Mouse (Mus musculus) CH12.LX (cell line): ENCODE measurements at regions not wholly inside any gene's neighbourhood (a gene's known extent, or its start where the extent isn't known, plus 50 kb on each side); places are given as distances from the start of the nearest gene placed in this dataset.

Source experiments
- DNase-seq: peaks from one replicate; pipeline ENCODE4 v3.0.0-alpha.2; 2013; ENCODE audit errors: extremely low read depth
- H3K27ac ChIP-seq: 2 replicates; pipeline ENCODE4 v1.5.1; 2012; ENCODE audit warnings: low read depth, mild to moderate bottlenecking, control low read depth, moderate library complexity; ENCODE audit not compliant: insufficient read depth
- H3K27me3 ChIP-seq: replicated peaks from 2 replicates; pipeline ENCODE3; 2012; ENCODE audit warnings: inconsistent platforms
- H3K36me3 ChIP-seq, 2 experiments: replicated peaks in 1 of 2; 2 replicates each; pipeline versions ENCODE3 to v1.6.1; 2012; ENCODE audit warnings: inconsistent platforms in 1 of 2, low read length in 1 of 2, mild to moderate bottlenecking in 1 of 2, mixed read lengths in 1 of 2, moderate library complexity in 1 of 2; ENCODE audit not compliant: control insufficient read depth in 1 of 2, insufficient read depth in 1 of 2
- H3K4me1 ChIP-seq, 2 experiments: 2 replicates each; pipeline ENCODE4 v1.6.1; 2012; ENCODE audit warnings: inconsistent platforms in 1 of 2, moderate library complexity in 1 of 2; ENCODE audit not compliant: insufficient read depth in 2 of 2, control insufficient read depth in 1 of 2
- H3K4me2 ChIP-seq: 2 replicates; pipeline ENCODE4 v1.6.1; 2012; ENCODE audit warnings: low read depth, mild to moderate bottlenecking, control low read depth; ENCODE audit not compliant: poor library complexity, insufficient read depth, severe bottlenecking
- H3K4me3 ChIP-seq, 3 experiments: fragments of 150-350 bp in 1 of 3; sonication (generic) in 1 of 3; replicated peaks in 1 of 3; 2 replicates each; pipeline versions ENCODE3 to v1.5.1; 2011 to 2012; ENCODE audit warnings: low read depth in 2 of 3, low read length in 2 of 3, mild to moderate bottlenecking in 2 of 3, moderate library complexity in 2 of 3, control low read depth in 1 of 3, improper control_type of control experiment in 1 of 3, inconsistent platforms in 1 of 3, mixed read lengths in 1 of 3; ENCODE audit not compliant: poor library complexity in 1 of 3
- H3K79me2 ChIP-seq: replicated peaks from 2 replicates; pipeline ENCODE4 v1.6.1; 2012; ENCODE audit warnings: mild to moderate bottlenecking, moderate library complexity; ENCODE audit not compliant: control insufficient read depth, poor library complexity, insufficient read depth, severe bottlenecking; ENCODE audit errors: extremely low read depth
- H3K9ac ChIP-seq: 2 replicates; pipeline ENCODE4 v1.6.1; 2012; ENCODE audit warnings: low read depth, mild to moderate bottlenecking, control low read depth, moderate library complexity; ENCODE audit not compliant: insufficient read depth
- H3K9me3 ChIP-seq: replicated peaks from 2 replicates; pipeline ENCODE3; 2012; ENCODE audit warnings: low read length, inconsistent platforms, mixed read lengths
- ETS1 ChIP-seq: conservative IDR thresholded peaks from 2 replicates; pipeline ENCODE4 v1.6.1; 2012; ENCODE audit warnings: low read depth, mild to moderate bottlenecking, inconsistent platforms, low read length, improper control_type of control experiment, moderate library complexity
- MAZ ChIP-seq: IDR thresholded peaks from 2 replicates; pipeline ENCODE4 v1.6.1; 2012; ENCODE audit warnings: low read depth, mild to moderate bottlenecking, inconsistent platforms, low read length, improper control_type of control experiment, moderate library complexity
- NELFE ChIP-seq: IDR thresholded peaks from 2 replicates; pipeline ENCODE4 v1.6.1; 2011; ENCODE audit warnings: low read depth, low read length, improper control_type of control experiment
- POLR2A ChIP-seq: IDR thresholded peaks from 2 replicates; pipeline ENCODE4 v1.6.1; 2011; ENCODE audit warnings: low read depth, mild to moderate bottlenecking, improper control_type of control experiment, low read length
- dilution Hi-C: fragments of 300-500 bp; cut with MboI; formaldehyde crosslinking; loops from 2 replicates; pipeline ENCODE4 v1.14.3; 2020; ENCODE audit warnings: low sequenced_read_pairs; ENCODE audit not compliant: extremely low pct_unique_long_range_greater_than_20kb, extremely low pct_ligation_motif_present
- in situ Hi-C: fragments of 300-500 bp; cut with MboI; formaldehyde crosslinking; loops from 3 replicates; pipeline ENCODE4 v1.14.3; 2019; ENCODE audit warnings: low sequenced_read_pairs, low pct_ligation_motif_present, low pct_unique_long_range_greater_than_20kb, mixed read lengths

DNA sequence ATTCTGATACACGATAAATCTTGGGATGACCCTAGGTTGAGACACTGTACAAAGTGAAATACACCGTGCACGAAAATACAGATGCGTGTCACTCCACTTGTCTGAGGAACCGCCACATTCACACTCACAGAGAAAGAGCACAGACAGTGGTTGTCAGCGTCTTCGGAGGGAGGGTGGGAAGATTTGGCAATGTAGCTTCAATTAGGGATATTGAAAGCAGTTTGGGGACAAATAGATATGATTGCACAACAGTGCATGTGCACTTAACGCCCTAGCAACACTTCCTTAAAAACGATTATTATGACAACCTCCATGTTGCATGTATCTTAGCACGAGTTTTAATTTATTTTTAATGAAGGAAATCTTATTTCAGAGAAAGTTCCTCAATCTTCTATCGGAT lies 51.8 kb upstream of the Ofcc1 start:
- Histone ChIP-seq H3K4me3 (no peak overlapping the region), H3K27ac (no peak overlapping the region), H3K36me3 (no peaks in the 10 kb centered on the region), H3K4me1 (no peaks in the 10 kb centered on the region), H3K27me3 (no peaks in the 10 kb centered on the region), H3K9ac (no peak overlapping the region), H3K4me2 (no peak overlapping the region), H3K9me3 (no peaks in the 10 kb centered on the region), H3K79me2 (no peaks in the 10 kb centered on the region)
- dilution Hi-C loops (no loop called here), in situ Hi-C loops (no loop called here)
- TF ChIP-seq ETS1 (no peak), MAZ (no peak), POLR2A (no peak), NELFE (no peak)
- DNase-seq: no peak
